Mouse (Mus musculus) thymus, postnatal 10 days (tissue): Measurements from ENCODE around the gene Mrgprf.

Experiments used
- DNase-seq, 2 experiments: peaks; one replicate each; pipeline ENCODE4 v3.0.0; 2021; ENCODE audit warnings: low spot score in 2 of 2

The Mrgprf gene

DNA sequence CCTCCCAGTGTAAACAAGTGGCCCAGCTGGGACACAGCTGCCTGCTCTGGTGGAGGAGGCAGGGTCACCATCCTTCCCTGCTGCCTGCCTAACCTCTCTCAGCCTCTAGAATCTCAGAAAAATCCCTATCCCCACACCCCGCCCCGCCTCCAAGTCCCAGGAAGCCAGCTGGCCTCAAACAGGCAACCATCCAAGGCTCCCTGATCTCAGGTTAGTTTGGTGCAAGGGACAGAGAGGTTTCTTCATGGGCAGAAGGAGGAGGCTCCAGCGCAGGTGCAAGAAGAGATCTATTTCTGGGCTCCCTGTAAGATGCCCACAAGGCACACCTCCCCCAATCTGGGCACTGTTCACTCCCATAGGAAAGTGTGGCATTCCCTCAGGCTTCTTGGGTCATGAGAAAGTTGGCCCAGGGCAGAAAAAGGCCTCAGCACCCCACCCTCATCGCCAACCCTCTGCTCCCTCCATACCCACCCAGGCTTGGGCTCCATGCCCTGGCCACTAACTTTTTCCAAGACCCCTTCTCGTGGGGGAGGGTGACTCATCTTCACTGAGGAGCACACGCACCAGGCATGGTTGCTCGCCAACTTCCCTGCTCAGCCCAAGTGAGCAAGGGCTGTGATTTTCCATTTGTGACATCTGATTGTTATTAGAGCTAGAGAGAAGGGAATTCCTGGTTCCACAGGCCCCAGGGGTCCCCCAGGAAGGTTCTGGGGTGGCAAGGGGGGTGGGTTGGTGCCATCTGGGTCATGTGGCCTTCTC is 887 bp upstream of the Mrgprf start:
- no peak for DNase-seq

GRCm38 (mm10) chr7:145301008-145301340 is 346 bp downstream of the Mrgprf start:
- DNase-seq: no peak

DNA sequence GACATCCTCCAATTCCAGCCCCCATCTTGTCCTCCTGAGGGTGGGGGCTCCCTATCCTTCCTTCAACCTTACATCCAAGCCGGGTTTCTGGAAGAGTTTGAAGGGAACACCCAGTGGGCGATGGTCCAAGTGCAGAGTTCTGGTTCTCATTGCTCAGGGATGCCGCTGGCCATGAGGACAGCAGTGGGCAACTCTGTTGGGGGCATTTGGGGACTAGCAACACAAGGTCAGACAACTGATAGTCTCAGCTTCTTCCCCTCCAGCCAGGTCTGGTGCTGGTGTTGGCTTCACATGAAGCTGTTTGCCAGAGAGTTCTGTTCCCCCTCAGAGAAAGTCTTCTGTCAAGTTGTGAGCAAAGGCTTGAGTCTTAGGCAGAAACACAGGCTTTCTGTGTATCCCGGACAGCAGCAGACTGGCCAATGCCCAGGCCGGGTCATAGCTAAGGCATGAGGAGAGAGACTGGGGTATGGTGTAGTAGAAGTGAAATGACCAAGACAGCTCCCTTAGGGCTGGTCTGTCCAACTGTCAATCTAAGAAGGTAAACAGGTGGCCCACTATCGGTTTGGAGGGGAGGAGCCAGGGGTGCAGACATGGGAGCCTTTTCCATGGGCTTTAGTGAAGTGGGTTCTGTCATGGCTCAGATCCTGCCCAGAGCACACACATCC is 845 bp downstream of the Mrgprf start:
- no peak for DNase-seq

GRCm38 (mm10) chr7:145302488-145303285 is 2.1 kb downstream of the Mrgprf start:
- no peak for DNase-seq

- no peak for DNase-seq
These were observed 3.5 kb downstream of the Mrgprf start for GRCm38 (mm10) chr7:145304153-145304552.

GRCm38 (mm10) chr7:145307636-145308035 is 7.0 kb downstream of the Mrgprf start:
- DNase-seq: no peak

GRCm38 (mm10) chr7:145308061-145308675 is 7.5 kb downstream of the Mrgprf start:
- DNase-seq: no peak

DNA sequence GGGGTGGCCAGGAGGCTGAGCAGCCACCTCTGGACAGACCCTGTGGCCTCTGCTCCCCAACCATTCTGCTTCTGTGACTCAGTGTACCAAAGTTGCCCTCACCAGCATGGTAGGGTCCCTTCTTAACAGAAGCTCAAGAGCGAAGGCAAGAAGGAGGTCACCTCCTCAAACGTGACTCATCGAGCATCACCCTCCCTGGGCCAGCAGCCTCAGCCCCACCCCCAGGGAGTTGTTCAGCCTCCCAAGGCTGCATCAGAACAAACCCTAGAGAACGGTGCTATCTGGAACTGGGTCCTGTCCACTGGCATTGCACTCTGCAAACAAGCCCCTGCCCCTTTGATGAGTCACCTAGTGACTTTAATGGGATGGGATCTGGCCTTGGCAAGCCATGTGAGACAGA is 8.2 kb downstream of the Mrgprf start:
- DNase-seq: no peak

DNA sequence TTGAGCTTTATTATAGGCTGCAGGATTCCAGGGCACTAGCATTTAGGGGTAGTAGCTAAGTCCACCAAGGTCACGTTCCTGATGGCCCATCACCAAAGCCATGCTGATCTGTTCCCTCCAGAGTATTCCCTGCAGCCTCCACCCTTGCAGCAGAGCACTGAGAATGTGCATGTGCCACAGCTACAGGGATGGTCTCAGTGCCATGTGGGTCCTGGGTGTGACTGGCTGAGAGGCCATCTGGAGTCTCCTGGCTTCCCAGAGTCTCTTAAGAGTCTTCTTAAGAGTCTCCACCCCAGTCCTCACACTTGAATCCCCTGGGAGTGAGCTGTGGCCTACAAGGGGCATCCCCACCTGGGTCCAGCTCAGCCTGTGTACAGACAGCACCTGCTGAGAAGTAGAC is 9.2 kb downstream of the Mrgprf start:
- DNase-seq: no peak

- DNase-seq: no peak
These were observed 9.9 kb downstream of the Mrgprf start for GRCm38 (mm10) chr7:145310526-145310925.

- no peak for DNase-seq
These were observed 11.5 kb downstream of the Mrgprf start for GRCm38 (mm10) chr7:145312137-145312536.

GRCm38 (mm10) chr7:145314785-145315411 is 14.3 kb downstream of the Mrgprf start, which contains the start of gene Mrgprd:
Gene Mrgprd, plus strand, starts transcription at chr7:145314835.
- no peak for DNase-seq

DNA sequence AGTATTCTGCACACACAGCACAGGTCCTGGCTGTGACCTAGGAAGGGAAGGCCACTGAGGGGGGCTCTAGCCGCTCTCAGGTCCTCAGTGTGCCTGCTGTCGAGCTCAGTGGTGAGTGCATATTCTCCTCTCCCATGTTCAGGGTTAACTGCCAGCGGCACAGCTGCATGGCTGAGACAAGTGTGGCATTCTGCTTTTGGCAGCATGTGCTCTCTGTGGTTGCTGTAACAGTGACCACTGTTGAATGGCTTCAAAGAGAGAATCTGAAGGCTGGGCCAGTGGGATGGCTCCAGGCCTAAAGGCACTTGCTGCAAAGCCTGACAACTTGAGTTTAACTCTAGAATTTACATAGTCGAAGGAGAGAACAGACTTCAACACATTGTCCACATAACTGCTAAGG is 16.9 kb downstream of the Mrgprf start:
- no peak for DNase-seq

- DNase-seq: no peak
These were observed 18.9 kb downstream of the Mrgprf start for GRCm38 (mm10) chr7:145319481-145319880.

DNA sequence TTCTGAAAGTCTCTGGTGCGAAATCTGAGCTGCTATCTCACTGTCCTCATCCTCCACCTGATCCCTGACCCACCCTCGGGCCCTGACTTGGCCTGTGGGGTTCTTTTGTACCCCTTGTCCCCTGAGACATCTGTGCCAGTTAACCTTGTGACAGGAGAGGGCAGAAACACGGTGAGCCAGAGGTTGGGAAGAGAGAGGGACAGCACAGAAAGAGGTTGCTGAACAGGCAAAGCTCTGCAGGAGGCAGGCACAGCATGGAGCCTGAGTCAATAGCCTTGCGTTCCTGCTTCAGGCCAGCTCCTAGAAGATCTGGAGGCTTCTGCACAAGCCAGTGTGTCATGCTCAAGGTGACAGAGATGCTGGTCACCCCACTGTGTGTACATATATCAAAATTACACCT is 23.0 kb downstream of the Mrgprf start:
- DNase-seq: no peak

DNA sequence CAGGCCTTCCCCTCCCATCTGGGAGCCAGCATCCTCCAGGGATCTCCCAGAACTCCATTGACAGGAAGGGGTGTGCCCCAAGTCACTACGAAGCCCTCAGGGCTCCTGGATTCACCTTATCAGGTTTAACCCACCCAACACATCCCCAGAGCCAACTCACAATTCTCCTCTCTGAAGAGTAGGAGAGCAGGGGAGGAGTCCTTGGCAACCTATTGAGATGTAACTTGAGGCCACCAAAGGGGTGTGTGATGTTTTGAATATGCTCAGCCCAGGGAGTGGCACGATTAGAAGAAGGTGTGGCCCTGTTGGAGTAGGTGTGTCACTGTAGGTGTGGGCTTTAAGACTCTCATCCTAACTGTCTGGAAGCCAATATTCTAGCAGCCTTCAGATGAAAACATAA is 25.1 kb downstream of the Mrgprf start:
- DNase-seq: no peak

- DNase-seq: no peak
These were observed 29.4 kb downstream of the Mrgprf start for GRCm38 (mm10) chr7:145329982-145330381.

DNA sequence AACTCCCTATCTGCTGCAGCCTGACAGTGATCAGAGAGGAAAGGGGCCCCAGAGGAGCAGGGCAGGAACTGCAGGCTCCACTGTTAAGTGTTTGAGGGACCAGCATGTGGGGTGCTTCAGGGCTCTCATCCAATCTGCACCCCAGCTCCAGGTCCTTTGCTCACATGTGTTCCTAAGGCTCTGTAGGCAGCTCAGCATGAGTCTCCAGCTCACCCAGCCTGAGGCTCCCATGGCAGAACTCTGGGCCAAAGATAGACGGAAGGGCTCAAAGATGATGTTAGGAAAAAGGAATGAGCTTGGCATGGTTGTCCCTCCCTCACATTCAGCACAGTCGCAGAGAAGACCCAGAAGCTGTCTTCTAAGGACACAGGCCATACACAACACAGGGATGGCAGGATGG is 30.0 kb downstream of the Mrgprf start:
- DNase-seq: no peak

DNA sequence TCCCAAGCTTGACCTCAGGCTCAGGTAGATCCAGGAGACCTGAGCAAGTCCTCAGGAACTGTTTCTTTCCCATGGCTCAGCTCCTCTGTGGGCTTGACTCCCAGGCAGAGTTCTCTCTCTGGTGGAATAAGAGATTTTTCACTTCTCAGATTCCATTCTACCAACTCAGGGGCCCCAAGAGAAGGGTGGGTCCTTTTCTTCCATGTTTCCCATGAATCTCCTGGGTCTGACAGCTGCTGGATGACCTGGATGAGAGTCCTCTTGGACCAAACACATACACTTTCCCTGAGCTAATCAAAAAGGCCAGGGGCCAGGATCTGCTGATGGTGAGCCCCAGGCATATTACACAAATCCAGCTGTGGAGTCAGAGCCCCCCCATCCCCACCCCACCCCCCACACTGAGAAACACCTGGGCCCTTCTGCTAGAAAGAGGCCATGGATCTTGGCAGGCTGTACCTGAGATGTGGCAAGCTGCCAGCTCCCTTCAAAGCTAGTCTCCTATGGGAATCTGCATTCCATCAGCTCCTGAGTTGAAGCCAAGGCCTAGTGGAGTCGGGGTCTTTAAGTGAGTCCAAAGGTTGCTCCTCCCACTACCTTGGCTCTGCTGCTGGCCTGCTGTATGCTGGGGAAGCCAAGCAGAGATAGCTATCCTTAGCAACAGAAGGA is 31.9 kb downstream of the Mrgprf start:
- DNase-seq: no peak

GRCm38 (mm10) chr7:145333936-145334335 is 33.3 kb downstream of the Mrgprf start:
- DNase-seq: no peak

- no peak for DNase-seq
These were observed 33.9 kb downstream of the Mrgprf start for GRCm38 (mm10) chr7:145334428-145335027.
